Mouse (Mus musculus): ENCODE data around the gene Tcstv1.
"Not testable (repeated sequence)": the region's sequence is repeated elsewhere in the genome, so short reads cannot be mapped to it uniquely, and the experiment has no call there.

- not testable (repeated sequence) for TF ChIP-seq CTCF (IDR thresholded peaks at IDR 0.05; ENCODE audit: low read depth, low read length); EP300 (IDR thresholded peaks at IDR 0.05; ENCODE audit: insufficient read depth, low read depth, low read length)
Measured at GRCm38 (mm10) chr13:119898549-119898948, 4.0 kb upstream of the Tcstv1 start.

All from ES-Bruce4 (cell line).